Mouse (Mus musculus) left cerebral cortex, adult 2 months (tissue): ENCODE measurements around the gene Cfl1. TPM values are rescaled to one million over a fixed set of nuclear protein-coding genes. Genes with fewer than 3 reads are reported as not detected.

ENCODE experiments used
- DNase-seq, 2 experiments: peaks; one replicate each; pipeline ENCODE4 v3.0.0; 2021 to 2022; ENCODE audit warnings: low spot score in 2 of 2, mixed read lengths in 1 of 2; ENCODE audit errors: extremely low spot score in 1 of 2
- H3K27ac ChIP-seq: fragments of 200-600 bp; 2 replicates; pipeline ENCODE4 v1.8.1; 2022
- H3K4me3 ChIP-seq: fragments of 200-600 bp; 2 replicates; pipeline ENCODE4 v1.8.1; 2022
- CTCF ChIP-seq: fragments of 200-600 bp; IDR thresholded peaks from 2 replicates; pipeline ENCODE4 v1.8.1; 2022; ENCODE audit warnings: antibody characterized with exemption, mild to moderate bottlenecking, moderate library complexity
- intact Hi-C: fragments of 180-260 bp; cut with DNase I; formaldehyde crosslinking; loops from one replicate; pipeline ENCODE4 v1.15.1; 2025
- total RNA-seq, 2 experiments: library from RNA; stranded (reverse); gene quantifications; 2 replicates each; pipeline ENCODE4 v1.2.3; 2021

Cfl1 gene
- total RNA-seq, 2 experiments from 2014 or later: 1,296 to 1,301 TPM

GRCm38 (mm10) chr19:5515840-5516777 is 25.9 kb downstream of the Cfl1 start:
- intact Hi-C loops: no loop called here
- no peak for DNase-seq
- Histone ChIP-seq H3K4me3 (no peak overlapping the region), H3K27ac (no peak overlapping the region; the same call in 1 of the 2 replicates)
- TF ChIP-seq CTCF: no peak; the same call in 1 of the 2 replicates

DNA sequence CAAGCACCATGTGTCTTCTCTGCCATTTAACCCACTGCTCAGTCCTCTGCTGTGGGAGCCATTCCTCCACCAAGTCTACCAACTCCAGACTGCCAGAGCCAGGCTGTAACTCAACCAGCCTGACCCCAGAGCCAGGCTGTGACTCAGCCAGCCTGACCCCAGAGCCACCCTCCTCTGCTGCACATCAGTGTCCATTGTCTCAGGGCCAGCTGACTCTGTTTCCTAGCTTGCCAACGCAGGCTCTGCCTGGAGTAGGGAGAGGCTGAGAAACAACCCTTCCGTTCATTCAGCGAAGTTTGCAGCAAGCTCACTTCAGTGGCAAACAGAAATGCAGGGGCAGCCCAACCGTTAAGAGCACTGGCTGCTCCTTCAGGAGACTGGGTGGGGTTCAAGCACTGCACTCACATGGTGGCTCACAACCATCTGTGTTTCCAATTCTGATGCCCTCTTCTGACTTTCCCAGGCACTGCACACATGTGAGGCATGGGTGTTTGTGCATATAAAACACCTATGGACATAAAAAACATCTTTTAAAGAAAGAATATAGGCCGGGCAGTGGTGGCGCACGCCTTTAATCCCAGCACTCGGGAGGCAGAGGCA is 26.8 kb downstream of the Cfl1 start:
- DNase-seq: no peak
- Histone ChIP-seq H3K4me3 (no peak overlapping the region), H3K27ac (no peak overlapping the region; the same call in 1 of the 2 replicates)
- intact Hi-C loops: no loop called here
- no peak; the same call in 1 of the 2 replicates for TF ChIP-seq CTCF

DNA sequence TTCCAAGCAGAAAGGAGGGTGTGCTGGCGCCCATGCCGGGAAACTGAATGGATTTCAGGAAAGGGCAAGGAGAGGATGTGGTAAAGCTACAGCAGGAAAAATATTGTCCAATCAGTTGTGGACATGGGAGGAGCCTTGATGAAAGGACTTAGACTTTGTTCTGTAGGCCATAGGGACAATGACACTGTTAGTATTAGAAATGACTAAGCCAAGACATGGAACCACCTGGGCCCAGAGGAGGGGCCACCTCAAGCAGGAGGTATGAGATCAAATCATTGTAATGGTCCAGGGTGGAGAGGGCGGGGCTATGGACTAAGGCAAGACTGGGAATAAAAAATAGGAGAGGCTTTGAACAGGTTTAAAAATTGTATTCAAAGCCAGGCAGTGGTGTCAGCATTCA is 28.5 kb downstream of the Cfl1 start:
- intact Hi-C loops: no loop called here
- TF ChIP-seq CTCF: no peak
- Histone ChIP-seq H3K27ac (no peak overlapping the region), H3K4me3 (no peak overlapping the region)
- DNase-seq: no peak

- DNase-seq: no peak
- intact Hi-C loops: no loop called here
- TF ChIP-seq CTCF: no peak
Measured at GRCm38 (mm10) chr19:5525204-5525603, 34.9 kb downstream of the Cfl1 start.

DNA sequence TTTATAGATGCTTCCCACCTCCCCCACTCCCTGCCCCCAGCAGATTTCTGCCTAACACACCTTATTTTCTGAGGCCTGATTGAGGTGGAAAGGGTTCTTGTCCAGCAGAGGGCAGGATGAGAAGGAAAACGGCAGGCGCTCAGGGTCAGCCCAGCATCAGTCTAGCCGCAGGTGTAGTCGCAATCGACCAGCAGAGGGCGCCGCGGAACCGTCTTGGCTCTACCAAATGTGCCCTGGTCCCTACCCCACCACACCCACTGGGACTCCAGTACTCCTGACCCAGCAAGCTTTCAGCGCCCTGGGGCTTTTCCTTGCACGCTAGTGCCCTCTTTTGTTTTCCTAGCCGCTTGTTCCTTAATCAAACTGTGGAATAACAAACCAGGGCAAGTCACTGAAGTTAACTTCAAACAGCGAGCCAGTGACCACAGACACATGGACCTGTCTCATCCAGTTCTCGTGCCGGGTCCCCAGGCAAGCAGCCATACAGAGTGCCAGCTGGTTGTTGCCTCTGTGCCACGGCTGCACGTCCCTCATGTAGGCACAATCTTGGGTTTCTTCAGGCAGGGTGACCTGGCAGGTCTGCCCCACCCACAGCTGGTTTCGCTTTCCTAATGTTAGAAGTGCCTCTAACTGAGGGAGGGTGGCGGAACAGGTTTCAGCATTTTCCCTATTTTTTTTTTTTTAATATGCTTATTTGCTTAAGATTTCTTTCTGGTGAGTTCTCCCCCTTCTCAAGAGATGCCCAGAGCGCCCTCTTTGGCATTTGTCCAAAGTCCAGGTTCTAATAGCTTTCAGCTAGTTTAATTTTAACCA is 39.3 kb downstream of the Cfl1 start:
- peak overlapping the region; percentile 34 for H3K4me3 ChIP-seq
- intact Hi-C loops: loop anchor here (1.0 kb wide), 1 partner anchor 38 kb away; no protein-coding TSS in a partner anchor
- H3K27ac ChIP-seq: no peak overlapping the region
- DNase-seq: peak; percentile 88 to 95
- peak; percentile 94 for TF ChIP-seq CTCF

More at GRCm38 (mm10) chr19:5525204-5525603, 34.9 kb downstream of the Cfl1 start:
- Histone ChIP-seq H3K27ac (no peak overlapping the region), H3K4me3 (no peak overlapping the region)

DNA sequence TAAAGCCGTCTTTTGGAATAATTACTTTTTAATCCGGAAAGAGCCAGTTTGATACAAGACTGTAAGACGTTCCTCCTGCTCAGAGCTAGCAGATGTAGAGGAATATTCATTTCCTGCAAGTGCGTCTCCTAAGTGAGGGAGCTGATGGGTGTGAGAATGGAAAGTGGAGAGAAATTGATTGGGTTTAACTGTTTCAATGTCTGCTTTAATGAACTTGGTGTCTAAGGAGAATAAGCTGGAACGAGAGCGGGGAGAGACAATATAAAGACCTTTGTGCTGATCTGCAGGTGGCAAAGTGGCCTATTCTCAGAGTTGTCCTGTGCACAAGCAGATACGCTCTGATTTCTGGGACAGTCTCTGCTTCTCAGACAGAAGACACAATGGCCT is 39.9 kb downstream of the Cfl1 start:
- no peak for TF ChIP-seq CTCF
- Histone ChIP-seq H3K4me3 (no peak overlapping the region; the same call in 1 of the 2 replicates), H3K27ac (no peak overlapping the region)
- no peak for DNase-seq
- intact Hi-C loops: no loop called here

DNA sequence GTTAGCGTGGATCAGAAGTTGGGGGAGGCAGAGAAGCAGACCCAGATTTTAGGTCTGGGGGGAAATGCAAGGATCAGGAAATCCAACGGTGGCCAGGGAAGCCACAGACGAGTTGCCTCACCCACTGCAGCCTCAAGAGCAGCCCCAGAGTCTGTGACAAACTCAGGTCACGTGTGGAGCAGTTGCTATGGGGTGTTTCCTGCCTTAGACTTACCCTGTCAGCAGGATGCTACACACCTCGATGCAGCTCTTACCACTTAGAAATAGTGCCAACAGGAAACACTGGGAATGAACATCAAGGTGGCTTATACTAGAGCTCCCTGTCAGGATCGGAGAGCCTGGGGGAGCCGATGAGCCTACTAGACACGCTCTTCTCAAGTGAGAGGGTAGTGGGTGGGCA is 42.3 kb downstream of the Cfl1 start:
- no peak for DNase-seq
- H3K4me3 ChIP-seq: no peak overlapping the region
- intact Hi-C loops: no loop called here
- no peak overlapping the region for H3K27ac ChIP-seq
- TF ChIP-seq CTCF: no peak

DNA sequence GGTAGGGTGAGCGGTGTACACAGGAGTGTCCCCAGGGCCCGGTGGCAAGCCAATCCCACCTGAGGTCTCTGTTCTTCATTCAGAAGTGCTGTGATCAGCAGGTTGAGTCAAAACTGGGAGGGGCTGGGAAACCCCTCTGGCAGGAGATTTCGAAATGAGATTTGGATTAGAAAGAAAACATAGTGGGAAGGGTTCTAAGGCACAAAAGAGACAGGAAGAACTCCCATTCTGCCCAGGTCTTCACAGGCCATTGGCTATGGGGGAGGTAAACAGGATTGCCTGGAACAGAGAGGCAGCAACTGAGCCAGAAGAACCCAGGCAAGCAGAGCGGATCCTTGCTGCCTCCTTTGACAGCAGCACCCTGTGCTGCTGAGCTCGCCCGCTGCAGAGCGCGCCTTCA is 48.5 kb downstream of the Cfl1 start:
- Histone ChIP-seq H3K27ac (no peak overlapping the region), H3K4me3 (no peak overlapping the region)
- intact Hi-C loops: no loop called here
- DNase-seq: no peak
- TF ChIP-seq CTCF: no peak

- intact Hi-C loops: no loop called here
- no peak overlapping the region for H3K4me3 ChIP-seq
- no peak overlapping the region for H3K27ac ChIP-seq
- no peak for TF ChIP-seq CTCF
- no peak for DNase-seq
Measured at GRCm38 (mm10) chr19:5543362-5543761, 53.1 kb downstream of the Cfl1 start.

DNA sequence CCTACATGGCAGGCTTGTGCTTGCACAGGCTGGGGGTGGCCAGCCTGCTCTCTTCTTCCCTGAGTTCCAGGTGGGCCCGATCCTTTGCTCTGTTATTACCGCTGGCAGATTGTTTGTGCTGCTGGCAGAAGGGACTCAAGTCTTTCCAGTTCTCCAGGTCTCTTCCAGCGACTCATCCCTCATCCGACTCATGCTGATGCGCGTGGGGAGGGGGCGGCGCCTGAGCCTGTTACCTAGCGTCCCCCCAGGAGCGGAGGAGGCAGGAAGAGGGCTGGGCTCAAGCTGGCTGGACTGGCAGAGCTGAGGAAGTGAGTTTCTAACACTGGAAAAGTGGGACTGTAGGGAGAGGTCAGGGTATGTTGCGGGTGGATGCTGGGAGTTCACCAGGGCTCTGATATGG is 53.8 kb downstream of the Cfl1 start:
- intact Hi-C loops: no loop called here
- TF ChIP-seq CTCF: no peak
- H3K4me3 ChIP-seq: no peak overlapping the region

More for the DNA sequence above, 53.8 kb downstream of the Cfl1 start:
- no peak for DNase-seq
- no peak overlapping the region for H3K27ac ChIP-seq

Other genes starting within 250 kb of the Cfl1 start
- 10 to 100 TPM; 57.5 to 61.2 TPM for gene Pacs1, start 217.3 kb upstream of the Cfl1 start, total RNA-seq
- gene Sf3b2, start 195.0 kb upstream of the Cfl1 start, total RNA-seq: 100 to 1,000 TPM; 194 to 201 TPM
- 10 to 100 TPM; 78.0 to 80.9 TPM for gene Gal3st3, start 192.1 kb upstream of the Cfl1 start, total RNA-seq
- not detected for gene Catsper1, start 154.7 kb upstream of the Cfl1 start, total RNA-seq
- 10 to 100 TPM; 25.7 to 27.4 TPM for gene Cst6, start 140.9 kb upstream of the Cfl1 start, total RNA-seq
- gene Eif1ad, start 123.7 kb upstream of the Cfl1 start, total RNA-seq: 10 to 100 TPM; 23.4 to 25.5 TPM
- gene Banf1, start 123.3 kb upstream of the Cfl1 start, total RNA-seq: 10 to 100 TPM; 75.5 to 82.2 TPM
- gene Sart1, start 101.8 kb upstream of the Cfl1 start, total RNA-seq: 100 to 1,000 TPM in 1 of 2 experiments, 10 to 100 TPM in 1; 94.2 to 100 TPM
- gene Tsga10ip, start 87.9 kb upstream of the Cfl1 start, total RNA-seq: not detected
- gene Drap1, start 65.5 kb upstream of the Cfl1 start, total RNA-seq: 100 to 1,000 TPM; 248 to 267 TPM
- gene AI837181, start 65.3 kb upstream of the Cfl1 start, total RNA-seq: 10 to 100 TPM; 68.0 to 74.1 TPM
- under 1 TPM in 1 of 2 experiments, not detected in 1; 0.65 TPM for gene Fosl1, start 42.9 kb upstream of the Cfl1 start, total RNA-seq
- gene Ccdc85b, start 32.6 kb upstream of the Cfl1 start, total RNA-seq: 10 to 100 TPM; 29.5 to 30.6 TPM
- gene Fibp, start 29.8 kb upstream of the Cfl1 start, total RNA-seq: 10 to 100 TPM; 88.9 to 92.1 TPM
- gene Ctsw, start 21.9 kb upstream of the Cfl1 start, total RNA-seq: under 1 TPM; 0.36 to 0.47 TPM
- 10 to 100 TPM; 16.8 to 17.2 TPM for gene Efemp2, start 16.5 kb upstream of the Cfl1 start, total RNA-seq
- gene Mus81, start 2.1 kb upstream of the Cfl1 start, total RNA-seq: 10 to 100 TPM; 33.3 to 33.4 TPM
- 1 to 10 TPM; 8.0 to 9.2 TPM for gene 1700020D05Rik, start 13.3 kb downstream of the Cfl1 start, total RNA-seq
- gene Snx32, start 20.1 kb downstream of the Cfl1 start, total RNA-seq: 10 to 100 TPM; 81.5 to 89.0 TPM
- not detected for gene Ovol1, start 70.2 kb downstream of the Cfl1 start, total RNA-seq
- 1 to 10 TPM; 5.4 to 6.0 TPM for gene Ap5b1, start 77.6 kb downstream of the Cfl1 start, total RNA-seq
- 10 to 100 TPM; 77.7 to 82.4 TPM for gene Rnaseh2c, start 111.4 kb downstream of the Cfl1 start, total RNA-seq
- 10 to 100 TPM; 94.3 to 99.2 TPM for gene Kat5, start 119.8 kb downstream of the Cfl1 start, total RNA-seq
- 10 to 100 TPM; 23.4 to 25.4 TPM for gene Rela, start 147.0 kb downstream of the Cfl1 start, total RNA-seq
- gene Sipa1, start 173.3 kb downstream of the Cfl1 start, total RNA-seq: 10 to 100 TPM; 18.2 to 19.0 TPM
- 10 to 100 TPM; 16.2 to 17.0 TPM for gene Map3k11, start 198.3 kb downstream of the Cfl1 start, total RNA-seq
- 10 to 100 TPM; 77.5 to 80.0 TPM for gene Pcnx3, start 198.5 kb downstream of the Cfl1 start, total RNA-seq
- gene Kcnk7, start 213.9 kb downstream of the Cfl1 start, total RNA-seq: not detected
- gene Ehbp1l1, start 235.9 kb downstream of the Cfl1 start, total RNA-seq: 10 to 100 TPM; 21.1 to 30.7 TPM
- 10 to 100 TPM; 27.5 to 32.4 TPM for gene Fam89b, start 239.2 kb downstream of the Cfl1 start, total RNA-seq